Mouse (Mus musculus): ENCODE data around the gene Gm20388. TPM values are rescaled to one million over a fixed set of nuclear protein-coding genes. Genes with fewer than 3 reads are reported as not detected.

The Gm20388 gene
- polyA plus RNA-seq, 1 experiment = 0.36 TPM

DNA sequence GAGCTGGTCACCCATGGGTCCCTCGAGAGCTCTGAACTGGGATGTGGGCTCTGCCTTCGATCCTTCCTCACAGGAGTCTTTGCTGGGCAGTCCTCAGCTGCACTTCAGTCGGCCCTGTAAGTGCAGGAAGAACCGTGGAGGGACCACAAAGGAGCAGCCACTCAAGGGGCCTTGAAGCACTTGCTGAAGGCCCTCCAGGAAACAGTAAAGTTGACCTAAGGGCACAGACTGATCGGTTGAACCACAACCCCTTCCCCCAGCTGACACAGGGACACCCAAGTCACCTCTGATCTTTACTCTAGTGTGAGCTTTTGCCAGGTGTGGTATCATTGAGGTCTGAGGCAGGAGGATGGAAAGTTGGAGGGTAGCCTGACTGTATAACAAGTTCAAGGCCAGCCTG, 815.4 kb downstream of the Gm20388 start:
- TF ChIP-seq TAL1 (IDR thresholded peaks at IDR 0.05; ENCODE audit: low read length) = no peak
- no peak overlapping the region for H3K4me3 ChIP-seq (replicated peaks)

DNA sequence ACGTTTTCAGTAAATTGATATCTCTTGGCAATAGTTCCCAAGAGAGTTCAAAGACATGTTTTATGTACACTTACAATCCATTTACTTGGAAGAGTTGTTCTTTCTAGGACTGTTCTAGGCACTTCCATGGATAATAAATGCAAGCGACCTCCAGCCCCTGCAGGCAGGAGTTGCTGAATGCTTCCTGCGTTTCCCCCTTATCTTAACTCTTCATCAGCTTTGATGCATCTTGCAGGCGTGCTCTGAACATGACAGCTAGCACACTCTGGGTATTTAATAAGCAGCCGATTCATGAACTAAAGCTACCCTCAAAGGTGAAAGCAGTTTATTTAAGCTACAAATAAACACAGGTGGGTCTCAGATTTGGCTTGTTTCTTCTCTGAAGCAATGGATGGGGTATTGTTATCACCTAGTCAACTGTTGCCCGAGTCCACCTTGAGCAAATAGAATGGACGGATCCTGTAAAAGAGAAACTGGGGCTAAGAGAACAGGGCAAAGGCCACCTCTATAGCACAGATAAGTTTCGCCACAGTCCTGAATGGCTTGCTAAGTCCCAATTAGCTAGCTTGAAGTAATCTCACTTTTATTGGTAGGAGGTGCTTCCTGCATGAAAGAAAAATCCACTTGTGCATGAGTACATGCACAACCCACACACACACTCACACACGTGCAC, 818.0 kb downstream of the Gm20388 start:
- Histone ChIP-seq H3K9me3 (ENCODE audit: control insufficient read depth, low read length) (0 out of 2 replicates have a peak, but pooled peaks cover 2% of the 10 kb centered on the region), H3K4me3 (replicated peaks) (no peak overlapping the region), H3K27me3 (ENCODE audit: control insufficient read depth) (no peaks in the 10 kb centered on the region), H3K36me3 (ENCODE audit: control insufficient read depth) (no peaks in the 10 kb centered on the region), H3K4me1 (ENCODE audit: control insufficient read depth) (no peaks in the 10 kb centered on the region)
- TF ChIP-seq TAL1 (IDR thresholded peaks at IDR 0.05; ENCODE audit: low read length) (no peak), GATA1 (IDR thresholded peaks at IDR 0.05; ENCODE audit: low read length) (no peak)

More for the DNA sequence above, 815.4 kb downstream of the Gm20388 start:
- no peaks in the 10 kb centered on the region for H3K27me3 ChIP-seq (ENCODE audit: control insufficient read depth)
- H3K36me3 ChIP-seq (ENCODE audit: control insufficient read depth) = no peaks in the 10 kb centered on the region
- no peaks in the 10 kb centered on the region for H3K4me1 ChIP-seq (ENCODE audit: control insufficient read depth)
- peaks cover 4% of the 10 kb centered on the region; the same call in 1 of the 2 replicates for H3K9me3 ChIP-seq (ENCODE audit: control insufficient read depth, low read length)

DNA sequence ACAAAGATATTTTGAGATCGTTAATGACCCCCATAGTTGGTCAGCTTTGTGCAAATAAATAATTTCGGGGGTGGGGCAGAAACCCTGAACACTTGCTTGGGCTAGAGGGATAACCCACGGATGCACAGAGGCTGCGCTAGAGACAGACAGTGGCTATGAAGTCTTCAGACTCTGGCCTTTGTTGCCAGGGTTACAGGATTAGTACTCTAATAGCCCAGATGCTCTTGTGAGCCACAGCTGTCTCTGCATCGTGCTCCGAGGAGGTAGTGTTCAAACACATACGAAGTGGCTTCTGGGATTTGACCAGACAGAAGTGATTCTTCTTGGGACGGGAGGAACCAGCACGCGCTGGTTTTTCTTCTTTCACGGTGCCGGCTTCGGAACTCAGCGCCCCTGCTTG, 820.9 kb downstream of the Gm20388 start:
- Histone ChIP-seq H3K4me1 (ENCODE audit: control insufficient read depth) (no peaks in the 10 kb centered on the region), H3K36me3 (ENCODE audit: control insufficient read depth) (no peaks in the 10 kb centered on the region), H3K9me3 (ENCODE audit: control insufficient read depth, low read length) (no peaks in the 10 kb centered on the region), H3K4me3 (replicated peaks) (no peak overlapping the region), H3K27me3 (ENCODE audit: control insufficient read depth) (peaks cover 26% of the 10 kb centered on the region)
- no peak for TF ChIP-seq GATA1 (IDR thresholded peaks at IDR 0.05; ENCODE audit: low read length)
- TF ChIP-seq TAL1 (IDR thresholded peaks at IDR 0.05; ENCODE audit: low read length) = no peak

DNA sequence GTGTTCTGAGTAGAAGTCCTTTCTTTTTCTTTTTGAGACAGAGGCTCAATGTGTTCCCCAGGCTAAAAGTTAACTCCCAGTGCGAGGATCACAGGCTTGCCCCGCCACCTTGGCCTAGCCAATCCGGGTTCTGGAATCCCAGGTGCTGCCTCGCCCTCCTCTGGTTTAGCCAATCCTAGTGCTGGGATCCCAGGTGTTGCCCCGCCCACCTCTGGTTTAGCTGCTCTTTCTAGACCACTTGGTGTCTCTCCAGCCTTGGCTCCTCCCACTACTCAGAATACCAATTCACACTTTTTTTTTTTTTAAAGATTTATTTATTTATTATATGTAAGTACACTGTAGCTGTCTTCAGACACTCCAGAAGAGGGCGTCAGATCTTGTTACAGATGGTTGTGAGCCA, 821.4 kb downstream of the Gm20388 start:
- Histone ChIP-seq H3K4me3 (replicated peaks) (no peak overlapping the region), H3K36me3 (ENCODE audit: control insufficient read depth) (no peaks in the 10 kb centered on the region), H3K27me3 (ENCODE audit: control insufficient read depth) (peaks cover 31% of the 10 kb centered on the region), H3K4me1 (ENCODE audit: control insufficient read depth) (no peaks in the 10 kb centered on the region), H3K9me3 (ENCODE audit: control insufficient read depth, low read length) (no peaks in the 10 kb centered on the region)
- TF ChIP-seq TAL1 (IDR thresholded peaks at IDR 0.05; ENCODE audit: low read length) (no peak), GATA1 (IDR thresholded peaks at IDR 0.05; ENCODE audit: low read length) (no peak)

DNA sequence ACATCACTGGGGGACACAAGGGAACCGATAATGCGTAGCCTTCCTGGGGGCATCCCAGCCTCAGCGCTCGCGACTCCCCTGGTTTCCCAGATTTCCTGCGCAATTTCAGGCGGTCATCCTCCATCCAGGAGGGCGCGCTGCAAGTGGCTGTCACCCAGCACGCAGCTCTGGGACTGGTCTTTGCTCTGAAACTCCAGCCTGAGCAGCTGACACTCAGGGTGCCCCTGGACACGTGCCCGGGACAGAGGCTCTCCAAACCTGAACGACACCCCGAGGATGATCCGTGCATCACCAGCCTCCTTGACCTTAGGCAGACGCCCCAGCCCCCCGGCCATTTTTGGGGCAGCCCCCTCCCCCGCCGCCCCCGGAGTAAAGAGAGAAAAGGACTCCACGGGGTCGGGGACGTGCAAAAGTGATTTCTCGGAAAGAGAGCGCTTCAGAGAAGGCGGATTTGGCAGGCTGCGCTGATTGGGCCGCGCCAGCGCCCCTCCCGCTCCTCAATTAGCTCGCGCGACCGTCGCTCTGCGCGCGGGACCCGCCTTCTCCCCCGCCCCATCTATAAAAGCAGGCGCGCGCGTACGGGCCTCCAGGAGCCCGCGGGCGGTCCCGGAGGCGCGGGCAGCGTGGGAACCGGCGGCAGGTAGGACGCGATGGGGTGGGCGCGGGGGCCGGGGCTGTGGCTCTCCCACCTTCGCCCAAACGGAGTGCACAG, 825.3 kb downstream of the Gm20388 start, which contains the start of gene Irf8:
Gene Irf8, plus strand, starts transcription at position 589 of the 712 bp plus-strand sequence.
- Histone ChIP-seq H3K4me1 (ENCODE audit: control insufficient read depth) (no peaks in the 10 kb centered on the region), H3K4me3 (replicated peaks) (peak within 1 kb of the TSS; percentile 24), H3K9me3 (ENCODE audit: control insufficient read depth, low read length) (no peaks in the 10 kb centered on the region), H3K36me3 (ENCODE audit: control insufficient read depth) (no peaks in the 10 kb centered on the region; the same call in 1 of the 2 replicates), H3K27me3 (ENCODE audit: control insufficient read depth) (peaks cover 38% of the 10 kb centered on the region)
- TF ChIP-seq GATA1 (IDR thresholded peaks at IDR 0.05; ENCODE audit: low read length) (no peak), TAL1 (IDR thresholded peaks at IDR 0.05; ENCODE audit: low read length) (no peak)

DNA sequence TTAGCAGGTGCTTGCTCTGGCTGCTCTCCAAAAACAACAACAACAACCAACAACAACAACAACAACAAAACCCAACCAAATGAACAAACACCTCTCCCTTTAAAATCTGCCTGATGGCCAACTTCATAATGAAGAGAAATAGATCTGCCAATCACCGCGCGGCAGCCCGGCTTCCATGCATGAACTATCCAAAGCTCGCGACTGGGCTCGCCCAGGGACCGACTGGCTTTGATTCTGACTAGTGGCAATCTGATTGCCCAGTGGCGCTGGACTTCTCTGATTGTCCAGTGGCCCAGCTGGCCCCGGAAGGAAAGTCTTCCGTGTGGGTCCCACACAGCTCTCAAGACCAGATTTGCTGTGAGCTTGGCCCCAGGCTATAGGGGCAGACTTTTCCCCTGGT, 825.8 kb downstream of the Gm20388 start:
- H3K27me3 ChIP-seq (ENCODE audit: control insufficient read depth) = peaks cover 38% of the 10 kb centered on the region

DNA sequence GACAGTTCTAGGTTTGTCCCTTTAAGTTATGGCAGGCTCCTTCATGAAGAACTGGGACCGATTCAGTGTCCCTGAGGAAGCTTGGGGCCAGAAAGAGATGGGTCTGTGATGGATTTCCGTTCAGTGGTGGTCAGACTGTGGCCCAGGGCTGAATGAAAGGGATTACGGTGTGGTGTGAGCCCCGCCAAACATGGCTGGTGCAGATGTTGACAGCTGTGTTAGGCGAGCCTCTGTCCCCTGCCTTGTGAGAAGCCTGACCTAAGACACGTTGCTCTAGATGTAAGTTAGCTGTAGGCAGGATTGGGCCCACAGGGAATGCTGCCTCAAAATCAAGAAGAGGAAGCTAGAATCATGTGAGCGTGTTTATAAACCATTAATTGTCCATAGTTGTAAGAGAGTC, 826.5 kb downstream of the Gm20388 start:
- Histone ChIP-seq H3K27me3 (ENCODE audit: control insufficient read depth) (peaks cover 38% of the 10 kb centered on the region), H3K9me3 (ENCODE audit: control insufficient read depth, low read length) (no peaks in the 10 kb centered on the region), H3K4me3 (replicated peaks) (no peak overlapping the region), H3K4me1 (ENCODE audit: control insufficient read depth) (no peaks in the 10 kb centered on the region), H3K36me3 (ENCODE audit: control insufficient read depth) (no peaks in the 10 kb centered on the region; the same call in 1 of the 2 replicates)
- TF ChIP-seq GATA1 (IDR thresholded peaks at IDR 0.05; ENCODE audit: low read length) = no peak
- TF ChIP-seq TAL1 (IDR thresholded peaks at IDR 0.05; ENCODE audit: low read length) = no peak

More for the DNA sequence above, 825.8 kb downstream of the Gm20388 start:
- Histone ChIP-seq H3K4me1 (ENCODE audit: control insufficient read depth) (no peaks in the 10 kb centered on the region), H3K4me3 (replicated peaks) (peak overlapping the region; percentile 24), H3K36me3 (ENCODE audit: control insufficient read depth) (no peaks in the 10 kb centered on the region; the same call in 1 of the 2 replicates), H3K9me3 (ENCODE audit: control insufficient read depth, low read length) (no peaks in the 10 kb centered on the region)
- TF ChIP-seq GATA1 (IDR thresholded peaks at IDR 0.05; ENCODE audit: low read length) (no peak), TAL1 (IDR thresholded peaks at IDR 0.05; ENCODE audit: low read length) (no peak)

DNA sequence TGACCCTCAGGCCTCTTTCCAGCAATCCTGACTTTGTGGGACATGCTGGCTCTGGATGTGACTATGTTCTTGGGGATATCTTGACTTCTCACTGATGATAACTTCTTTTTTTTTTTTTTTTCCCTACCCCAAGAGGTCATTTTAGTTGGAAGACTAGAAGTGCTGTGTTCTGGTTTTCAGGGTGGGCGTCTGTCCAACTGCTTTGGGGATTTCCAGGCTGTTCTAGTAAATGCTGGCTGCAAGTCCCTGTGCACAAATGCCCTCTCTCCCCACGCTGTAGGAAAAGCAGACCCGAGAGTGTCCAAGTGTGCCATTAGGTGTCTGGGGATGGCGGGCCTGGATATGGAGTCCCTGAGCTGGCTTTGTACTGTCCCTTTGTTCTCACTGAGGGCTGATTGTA, 828.1 kb downstream of the Gm20388 start:
- TF ChIP-seq TAL1 (IDR thresholded peaks at IDR 0.05; ENCODE audit: low read length) (no peak), GATA1 (IDR thresholded peaks at IDR 0.05; ENCODE audit: low read length) (no peak)
- Histone ChIP-seq H3K4me3 (replicated peaks) (no peak overlapping the region), H3K9me3 (ENCODE audit: control insufficient read depth, low read length) (no peaks in the 10 kb centered on the region), H3K36me3 (ENCODE audit: control insufficient read depth) (no peaks in the 10 kb centered on the region; the same call in 1 of the 2 replicates), H3K27me3 (ENCODE audit: control insufficient read depth) (peaks cover 38% of the 10 kb centered on the region), H3K4me1 (ENCODE audit: control insufficient read depth) (no peaks in the 10 kb centered on the region)

DNA sequence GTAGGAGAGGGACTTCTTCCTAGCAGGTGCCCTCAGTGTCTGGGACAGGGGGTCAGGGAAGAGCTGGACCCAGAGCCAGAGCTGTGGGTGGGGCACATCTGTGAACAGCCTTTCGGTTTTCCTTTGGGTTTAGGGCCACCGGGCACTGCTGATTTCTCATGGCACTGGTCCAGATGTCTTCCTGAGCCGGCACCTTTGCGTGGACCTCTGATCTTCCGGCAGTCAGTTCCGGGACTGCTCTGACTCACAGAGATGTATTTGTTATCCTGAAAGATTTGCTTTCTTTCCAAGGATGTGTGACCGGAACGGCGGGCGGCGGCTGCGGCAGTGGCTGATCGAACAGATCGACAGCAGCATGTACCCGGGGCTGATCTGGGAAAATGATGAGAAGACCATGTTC, 828.9 kb downstream of the Gm20388 start:
- H3K9me3 ChIP-seq (ENCODE audit: control insufficient read depth, low read length) = no peaks in the 10 kb centered on the region
- H3K4me1 ChIP-seq (ENCODE audit: control insufficient read depth) = no peaks in the 10 kb centered on the region
- no peak overlapping the region for H3K4me3 ChIP-seq (replicated peaks)
- TF ChIP-seq GATA1 (IDR thresholded peaks at IDR 0.05; ENCODE audit: low read length) (no peak), TAL1 (IDR thresholded peaks at IDR 0.05; ENCODE audit: low read length) (no peak)
- no peaks in the 10 kb centered on the region; the same call in 1 of the 2 replicates for H3K36me3 ChIP-seq (ENCODE audit: control insufficient read depth)
- peaks cover 33% of the 10 kb centered on the region for H3K27me3 ChIP-seq (ENCODE audit: control insufficient read depth)

Data from erythroblast, embryonic 14.5 days (primary cell).